Mouse (Mus musculus): ENCODE data around the gene Cd2bp2.

DNA sequence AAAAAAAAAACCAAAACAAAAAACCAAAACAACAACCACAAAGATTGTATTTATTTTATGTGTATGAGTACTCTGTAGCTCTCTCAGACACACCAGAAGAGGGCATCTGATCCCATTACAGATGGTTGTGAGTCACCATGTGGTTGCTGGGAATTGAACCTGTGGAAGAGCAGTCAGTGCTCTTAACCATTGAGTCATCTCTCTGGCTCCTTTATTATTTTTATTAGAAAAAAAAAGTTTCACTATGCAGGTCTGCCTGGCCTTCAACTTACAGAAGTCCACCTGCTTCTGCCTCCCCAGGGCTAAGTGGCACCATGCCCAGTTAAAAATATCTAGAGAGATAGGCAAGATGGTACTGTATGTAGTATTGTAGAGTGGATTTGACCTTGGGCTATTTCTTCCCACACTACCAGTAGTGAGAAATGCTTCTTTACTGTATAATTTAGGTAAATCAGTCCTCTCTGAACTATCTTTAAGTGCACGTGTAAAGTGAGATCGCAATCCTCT is 47.6 kb upstream of the Cd2bp2 start:
- TF ChIP-seq CTCF (IDR thresholded peaks at IDR 0.05; ENCODE audit: control insufficient read depth, insufficient read depth, insufficient replicate concordance, low read depth, low read length) (no peak), POLR2A (IDR thresholded peaks at IDR 0.05; ENCODE audit: control insufficient read depth, low read depth, low read length) (no peak)
